In the genomic region with DNA sequence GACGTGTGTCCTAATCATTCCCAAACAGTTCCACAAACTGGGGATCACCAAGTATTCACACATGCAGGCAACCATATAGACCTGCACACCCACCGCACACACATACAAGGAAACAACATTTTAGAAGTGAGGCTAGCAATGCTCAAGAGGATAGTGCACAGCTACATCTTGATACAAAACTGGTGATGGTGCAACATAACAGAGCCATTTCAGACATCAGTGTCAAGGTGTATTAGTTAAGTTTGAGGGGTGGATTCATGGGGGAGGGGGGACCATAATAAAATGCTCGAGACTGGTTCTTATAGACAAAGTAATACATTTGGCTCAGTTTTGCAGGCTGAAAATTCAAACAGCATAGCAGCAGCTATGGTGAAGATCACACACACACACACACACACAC, we compare ENCODE assay signal across 27 mouse cellular contexts. TPM values are rescaled to one million over a fixed set of nuclear protein-coding genes. Genes with fewer than 3 reads are reported as not detected.
DNase-seq lines count a peak whose midpoint lies in the region; ATAC-seq and TF ChIP-seq lines count a peak whose summit lies in the region.
"Had no signal": no experiment of that assay in that cellular context is flagged by ENCODE, and none has a peak within 500 bp of the region (broad histone marks: within the 10 kb centered on the region; RNA-seq: fewer than 3 reads in every experiment).

No protein-coding gene starts in this region.

- DNase-seq in midbrain, embryonic 11.5 days (ENCODE audit: low spot score, missing footprints), result peak; percentile 77
- no peak for DNase-seq in midbrain, postnatal 0 days (ENCODE audit: low spot score)
- no peak for DNase-seq in G1E (ENCODE audit: low spot score)
- no peak for DNase-seq in liver, embryonic 14.5 days (ENCODE audit: low read depth in 3 of 3, low spot score in 3 of 3)
- no peak for DNase-seq in embryo, embryonic 9.5 days (ENCODE audit: extremely low spot score)
- DNase-seq in cerebellum, adult 11 months, result no peak
- DNase-seq: adrenal gland, postnatal 25 days; cerebellum, adult 2 months; cerebellum, postnatal 14 days; gastrocnemius, adult 2 months; heart, adult 2 months; heart, postnatal 4 days; kidney, adult 11 months; kidney, postnatal 36 days; lung, adult 2 months; lung, postnatal 10 days; right cerebral cortex, postnatal 14 days; thymus, postnatal 14 days had no signal

- H3K27me3 ChIP-seq in midbrain, embryonic 11.5 days (ENCODE audit: control insufficient read depth, insufficient read depth, low read length), result peaks cover 5% of the 10 kb centered on the region; the same call in 1 of the 2 replicates
- H3K27me3 ChIP-seq in midbrain, postnatal 0 days (ENCODE audit: insufficient read depth, low read length), result peaks cover 8% of the 10 kb centered on the region; the same call in 1 of the 2 replicates
- no peaks in the 10 kb centered on the region for H3K27me3 ChIP-seq in G1E (ENCODE audit: insufficient read depth, low read length)
- H3K27me3 ChIP-seq in liver, embryonic 14.5 days (ENCODE audit: control insufficient read depth, insufficient read depth, low read length), result no peaks in the 10 kb centered on the region
- peaks cover 9% of the 10 kb centered on the region for H3K27me3 ChIP-seq in kidney, embryonic 15.5 days

- no peak for TF ChIP-seq EP300 in liver, embryonic 14.5 days (IDR thresholded peaks at IDR 0.05; ENCODE audit: low read depth)

- 82% methylated on average over 3 of the region's 3 CpGs for WGBS in midbrain, embryonic 11.5 days
- 80% methylated on average over 3 of the region's 3 CpGs for WGBS in midbrain, postnatal 0 days
- whole genome bisulfite sequencing in liver, embryonic 14.5 days (ENCODE audit: insufficient replicate concordance), result 59% methylated on average over 3 of the region's 3 CpGs
- 77% methylated on average over 3 of the region's 3 CpGs for WGBS in kidney, embryonic 15.5 days

- TF ChIP-seq CTCF in midbrain, postnatal 0 days (IDR thresholded peaks at IDR 0.05), result no peak
- TF ChIP-seq CTCF in G1E (IDR thresholded peaks at IDR 0.05; ENCODE audit: low read depth, low read length), result no peak
- TF ChIP-seq CTCF in liver, embryonic 14.5 days (IDR thresholded peaks at IDR 0.05; ENCODE audit: low read depth), result no peak

- ATAC-seq in midbrain, embryonic 11.5 days (ENCODE audit: low FRiP score), result no peak
- ATAC-seq in midbrain, postnatal 0 days (ENCODE audit: low FRiP score), result no peak
- ATAC-seq in G1E (ENCODE audit: extremely low read depth, insufficient number of reproducible peaks, low FRiP score, poor library complexity, severe bottlenecking), result no peak
- no peak for ATAC-seq in liver, embryonic 14.5 days (ENCODE audit: insufficient read depth)
- no peak for ATAC-seq in kidney, embryonic 15.5 days (replicated peaks; ENCODE audit: low FRiP score)
- ATAC-seq: forebrain, embryonic 15.5 days had no signal

- H3K9me3 ChIP-seq in midbrain, embryonic 11.5 days (ENCODE audit: control insufficient read depth, low read length), result no peaks in the 10 kb centered on the region
- H3K9me3 ChIP-seq in midbrain, postnatal 0 days (ENCODE audit: low read length), result no peaks in the 10 kb centered on the region
- no peaks in the 10 kb centered on the region for H3K9me3 ChIP-seq in G1E (replicated peaks)
- no peaks in the 10 kb centered on the region for H3K9me3 ChIP-seq in liver, embryonic 14.5 days (ENCODE audit: control insufficient read depth, low read length)
- no peaks in the 10 kb centered on the region for H3K9me3 ChIP-seq in kidney, embryonic 15.5 days (replicated peaks)
- H3K9me3 ChIP-seq: forebrain, embryonic 10.5 days; forebrain, embryonic 15.5 days; heart, embryonic 12.5 days; hindbrain, embryonic 13.5 days; limb, embryonic 13.5 days; midbrain, embryonic 12.5 days had no signal

- no peak overlapping the region for H3K4me3 ChIP-seq in midbrain, embryonic 11.5 days (ENCODE audit: low read depth, low read length)
- H3K4me3 ChIP-seq in midbrain, postnatal 0 days (ENCODE audit: low read depth, low read length), result no peak overlapping the region
- H3K4me3 ChIP-seq in G1E (ENCODE audit: low read depth, low read length), result peak overlapping the region; percentile 61; the same call in 1 of the 2 replicates
- H3K4me3 ChIP-seq in liver, embryonic 14.5 days (ENCODE audit: insufficient read depth in 1 of 2, low read depth in 2 of 2, low read length in 2 of 2), result peak overlapping the region; percentile 2 to 30; a peak in 2 of 4 replicates
- no peak overlapping the region for H3K4me3 ChIP-seq in kidney, embryonic 15.5 days (replicated peaks)
- H3K4me3 ChIP-seq: forebrain, embryonic 10.5 days; forebrain, embryonic 15.5 days; gastrocnemius, adult 2 months; heart, adult 2 months; heart, embryonic 12.5 days; hindbrain, embryonic 13.5 days; layer of hippocampus, adult 2 months; left cerebral cortex, adult 2 months; limb, embryonic 13.5 days; midbrain, embryonic 12.5 days had no signal

- peaks cover 4% of the 10 kb centered on the region for H3K4me1 ChIP-seq in midbrain, embryonic 11.5 days (ENCODE audit: control insufficient read depth, insufficient read depth, low read length)
- no peaks in the 10 kb centered on the region for H3K4me1 ChIP-seq in midbrain, postnatal 0 days (ENCODE audit: insufficient read depth, low read length)
- peaks cover 42% of the 10 kb centered on the region for H3K4me1 ChIP-seq in G1E (ENCODE audit: insufficient read depth, low read depth, low read length)
- H3K4me1 ChIP-seq in liver, embryonic 14.5 days (replicated peaks; ENCODE audit: control insufficient read depth in 2 of 2, insufficient read depth in 2 of 2, low read length in 1 of 2), result peaks cover 11 to 24% of the 10 kb centered on the region in 2 experiments
- peaks cover 6% of the 10 kb centered on the region; the same call in 1 of the 2 replicates for H3K4me1 ChIP-seq in kidney, embryonic 15.5 days

- H3K4me2 ChIP-seq in midbrain, embryonic 11.5 days, result no peak overlapping the region
- H3K4me2 ChIP-seq in midbrain, postnatal 0 days (ENCODE audit: low read depth, low read length, poor library complexity, severe bottlenecking), result no peak overlapping the region
- peak overlapping the region; percentile 100 for H3K4me2 ChIP-seq in liver, embryonic 14.5 days (ENCODE audit: low read depth)
- no peak overlapping the region for H3K4me2 ChIP-seq in kidney, embryonic 15.5 days
- H3K4me2 ChIP-seq: forebrain, embryonic 15.5 days; heart, embryonic 12.5 days; hindbrain, embryonic 13.5 days; limb, embryonic 13.5 days; midbrain, embryonic 12.5 days had no signal

- no peak overlapping the region for H3K9ac ChIP-seq in midbrain, embryonic 11.5 days (ENCODE audit: low read length)
- no peak overlapping the region for H3K9ac ChIP-seq in midbrain, postnatal 0 days (replicated peaks; ENCODE audit: low read length, poor library complexity, severe bottlenecking)
- H3K9ac ChIP-seq in liver, embryonic 14.5 days (replicated peaks), result peak overlapping the region; percentile 40
- no peak overlapping the region for H3K9ac ChIP-seq in kidney, embryonic 15.5 days
- H3K9ac ChIP-seq: forebrain, embryonic 15.5 days; heart, embryonic 12.5 days; hindbrain, embryonic 13.5 days; limb, embryonic 13.5 days; midbrain, embryonic 12.5 days had no signal

- H3K27ac ChIP-seq in midbrain, embryonic 11.5 days (ENCODE audit: low read depth, low read length), result no peak overlapping the region
- no peak overlapping the region for H3K27ac ChIP-seq in midbrain, postnatal 0 days (ENCODE audit: low read depth, low read length)
- H3K27ac ChIP-seq in liver, embryonic 14.5 days, result no peak overlapping the region; the same call in 1 of the 2 replicates
- H3K27ac ChIP-seq in kidney, embryonic 15.5 days, result no peak overlapping the region
- H3K27ac ChIP-seq: forebrain, embryonic 10.5 days; forebrain, embryonic 15.5 days; gastrocnemius, adult 2 months; heart, adult 2 months; hindbrain, embryonic 13.5 days; layer of hippocampus, adult 2 months; left cerebral cortex, adult 2 months; limb, embryonic 13.5 days; midbrain, embryonic 12.5 days had no signal

- H3K36me3 ChIP-seq in midbrain, embryonic 11.5 days (ENCODE audit: control insufficient read depth, insufficient read depth, low read length), result no peaks in the 10 kb centered on the region
- H3K36me3 ChIP-seq in midbrain, postnatal 0 days (ENCODE audit: insufficient read depth, low read length), result no peaks in the 10 kb centered on the region
- peaks cover 6% of the 10 kb centered on the region for H3K36me3 ChIP-seq in G1E (replicated peaks)
- no peaks in the 10 kb centered on the region for H3K36me3 ChIP-seq in liver, embryonic 14.5 days (replicated peaks; ENCODE audit: control insufficient read depth, insufficient read depth, low read depth)
- H3K36me3 ChIP-seq in kidney, embryonic 15.5 days, result no peaks in the 10 kb centered on the region
- H3K36me3 ChIP-seq: forebrain, embryonic 10.5 days; forebrain, embryonic 15.5 days; heart, embryonic 12.5 days; hindbrain, embryonic 13.5 days; limb, embryonic 13.5 days; midbrain, embryonic 12.5 days had no signal

RNA-seq across cellular contexts. Expression of a gene that starts 2.8 kb away (rescaled TPM):
- polyA plus RNA-seq in midbrain, embryonic 11.5 days (2014; fragmentation: Nextera tagmentation; extraction: Ambion mirVana), result 12.4 and 13.4 TPM in 2 replicates
- 15.9 and 24.1 TPM in 2 replicates for total RNA-seq in midbrain, postnatal 0 days (2014; rRNA removed)
- polyA plus RNA-seq in midbrain, postnatal 0 days (2015; fragmentation: Nextera tagmentation; extraction: Ambion mirVana), result 5.3 and 6.5 TPM in 2 replicates
- total RNA-seq in G1E (2014; fragmentation: Nextera tagmentation) (116 and 125 TPM in 2 replicates), G1E (2017) (70.7 and 89.9 TPM in 2 replicates)
- 3.7 and 4.7 TPM in 2 replicates for polyA plus RNA-seq in G1E (2012)
- 4.3 and 6.9 TPM in 2 replicates for polyA plus RNA-seq in liver, embryonic 14.5 days (2012; rRNA removed)
- 8.0 and 8.1 TPM in 2 replicates for polyA plus RNA-seq in liver, embryonic 14.5 days (2014; fragmentation: Nextera tagmentation; extraction: Ambion mirVana)
- polyA plus RNA-seq in kidney, embryonic 15.5 days (2015; fragmentation: Nextera tagmentation; extraction: Ambion mirVana), result 10.1 TPM in 2 replicates

Comparison
In these comparisons a context has a peak if more than half of its experiments do, and no peak if none do; other contexts are left out.
1. H3K4me3 ChIP-seq: peak in G1E (single experiment) and liver, embryonic 14.5 days (2 of 2); none in midbrain, embryonic 11.5 days (single experiment), midbrain, postnatal 0 days (single experiment) and kidney, embryonic 15.5 days (single experiment).